Comparison of ENCODE assay signal across 27 mouse cellular contexts in genomic region chr5:116290584-116290983, GRCm38 (mm10). TPM values are rescaled to one million over a fixed set of nuclear protein-coding genes. Genes with fewer than 3 reads are reported as not detected.
DNase-seq lines count a peak whose midpoint lies in the region; ATAC-seq and TF ChIP-seq lines count a peak whose summit lies in the region.
"Had no signal": no experiment of that assay in that cellular context is flagged by ENCODE, and none has a peak within 500 bp of the region (broad histone marks: within the 10 kb centered on the region; RNA-seq: fewer than 3 reads in every experiment).

No protein-coding gene starts in this region.

- intact Hi-C loops in left cerebral cortex, postnatal 25 days (cut with DNase I), result no loop called here

- no peak overlapping the region for H3K9ac ChIP-seq in lung, embryonic 14.5 days
- no peak overlapping the region for H3K9ac ChIP-seq in midbrain, postnatal 0 days (replicated peaks; ENCODE audit: low read length, poor library complexity, severe bottlenecking)
- H3K9ac ChIP-seq in midbrain, embryonic 11.5 days (ENCODE audit: low read length), result no peak overlapping the region
- H3K9ac ChIP-seq: embryonic facial prominence, embryonic 12.5 days; embryonic facial prominence, embryonic 15.5 days; forebrain, postnatal 0 days; hindbrain, embryonic 12.5 days; hindbrain, embryonic 15.5 days had no signal

- no peaks in the 10 kb centered on the region for H3K9me3 ChIP-seq in lung, embryonic 14.5 days (ENCODE audit: low read depth, low read length)
- H3K9me3 ChIP-seq in midbrain, postnatal 0 days (ENCODE audit: low read length), result no peaks in the 10 kb centered on the region
- no peaks in the 10 kb centered on the region for H3K9me3 ChIP-seq in midbrain, embryonic 11.5 days (ENCODE audit: control insufficient read depth, low read length)
- H3K9me3 ChIP-seq: embryonic facial prominence, embryonic 12.5 days; embryonic facial prominence, embryonic 15.5 days; hindbrain, embryonic 12.5 days; hindbrain, embryonic 15.5 days had no signal

- 82% methylated on average over 5 of the region's 5 CpGs for WGBS in lung, embryonic 14.5 days
- whole genome bisulfite sequencing in midbrain, postnatal 0 days, result 88% methylated on average over 5 of the region's 5 CpGs
- 85% methylated on average over 5 of the region's 5 CpGs for WGBS in midbrain, embryonic 11.5 days

- H3K27ac ChIP-seq in lung, embryonic 14.5 days (ENCODE audit: low read depth), result no peak overlapping the region
- no peak overlapping the region for H3K27ac ChIP-seq in midbrain, postnatal 0 days (ENCODE audit: low read depth, low read length)
- H3K27ac ChIP-seq in midbrain, embryonic 11.5 days (ENCODE audit: low read depth, low read length), result no peak overlapping the region
- H3K27ac ChIP-seq: embryonic facial prominence, embryonic 12.5 days; embryonic facial prominence, embryonic 15.5 days; gastrocnemius, adult 2 months; hindbrain, embryonic 15.5 days had no signal

- no peak overlapping the region for H3K4me3 ChIP-seq in lung, embryonic 14.5 days (ENCODE audit: low read depth, low read length)
- no peak overlapping the region for H3K4me3 ChIP-seq in midbrain, postnatal 0 days (ENCODE audit: low read depth, low read length)
- no peak overlapping the region for H3K4me3 ChIP-seq in midbrain, embryonic 11.5 days (ENCODE audit: low read depth, low read length)
- H3K4me3 ChIP-seq: embryonic facial prominence, embryonic 12.5 days; embryonic facial prominence, embryonic 15.5 days; gastrocnemius, adult 2 months; hindbrain, embryonic 15.5 days had no signal

- peaks cover 12% of the 10 kb centered on the region for H3K4me1 ChIP-seq in lung, embryonic 14.5 days (ENCODE audit: insufficient read depth)
- peaks cover 10% of the 10 kb centered on the region; the same call in 1 of the 2 replicates for H3K4me1 ChIP-seq in midbrain, postnatal 0 days (ENCODE audit: insufficient read depth, low read length)
- H3K4me1 ChIP-seq in midbrain, embryonic 11.5 days (ENCODE audit: control insufficient read depth, insufficient read depth, low read length), result peaks cover 22% of the 10 kb centered on the region

- no peak for ATAC-seq in lung, embryonic 14.5 days (ENCODE audit: insufficient read depth)
- ATAC-seq in midbrain, postnatal 0 days (ENCODE audit: low FRiP score), result no peak
- ATAC-seq in midbrain, embryonic 11.5 days (ENCODE audit: low FRiP score), result no peak
- ATAC-seq: activated CD4-positive, CD25-positive, alpha-beta regulatory T cell, adult 4 months; forebrain, embryonic 14.5 days; forebrain, postnatal 0 days had no signal

- H3K27me3 ChIP-seq in lung, embryonic 14.5 days (ENCODE audit: insufficient read depth, low read length), result no peaks in the 10 kb centered on the region
- H3K27me3 ChIP-seq in midbrain, postnatal 0 days (ENCODE audit: insufficient read depth, low read length), result no peaks in the 10 kb centered on the region
- no peaks in the 10 kb centered on the region for H3K27me3 ChIP-seq in midbrain, embryonic 11.5 days (ENCODE audit: control insufficient read depth, insufficient read depth, low read length)
- H3K27me3 ChIP-seq: CH12.LX; embryonic facial prominence, embryonic 12.5 days; embryonic facial prominence, embryonic 15.5 days; hindbrain, embryonic 12.5 days; hindbrain, embryonic 15.5 days had no signal

- DNase-seq in lung, embryonic 14.5 days, result no peak
- DNase-seq in lung, postnatal 25 days (ENCODE audit: low spot score), result no peak
- DNase-seq in midbrain, postnatal 0 days (ENCODE audit: low spot score), result no peak
- no peak for DNase-seq in midbrain, embryonic 11.5 days (ENCODE audit: low spot score, missing footprints)
- peak; percentile 48 for DNase-seq in ES-CJ7 (ENCODE audit: low read depth, low spot score)
- no peak for DNase-seq in brain, embryonic 14.5 days (ENCODE audit: low read depth)
- no peak for DNase-seq in spleen, postnatal 10 days (ENCODE audit: low spot score in 2 of 2)
- no peak for DNase-seq in left cerebral cortex, postnatal 25 days (ENCODE audit: low spot score in 2 of 2)
- DNase-seq: adrenal gland, adult 8-10 months; adrenal gland, postnatal 25 days; B cell, adult 2 months; cerebellum, adult 18-20 months; cerebellum, adult 9-11 months; cerebellum, postnatal 25 days; forebrain, postnatal 0 days; gastrocnemius, adult 2 months; gastrocnemius, postnatal 14 days; heart, adult 11 months had no signal

- TF ChIP-seq CTCF in lung, embryonic 14.5 days (IDR thresholded peaks at IDR 0.05; ENCODE audit: low read depth), result peak; percentile 10; the same call in 1 of the 2 replicates
- TF ChIP-seq CTCF in midbrain, postnatal 0 days (IDR thresholded peaks at IDR 0.05), result peak; percentile 25; the same call in 1 of the 2 replicates
- TF ChIP-seq CTCF in brain, embryonic 14.5 days (IDR thresholded peaks at IDR 0.05; ENCODE audit: borderline replicate concordance, extremely low read depth, insufficient read depth, insufficient read length), result peak; percentile 21; the same call in 1 of the 2 replicates

- no peak for TF ChIP-seq POLR2A in brain, embryonic 14.5 days (IDR thresholded peaks at IDR 0.05; ENCODE audit: borderline replicate concordance, extremely low read depth, insufficient read depth, insufficient read length, poor library complexity, severe bottlenecking)

- H3K36me3 ChIP-seq in lung, embryonic 14.5 days (ENCODE audit: insufficient read depth), result no peaks in the 10 kb centered on the region
- no peaks in the 10 kb centered on the region for H3K36me3 ChIP-seq in midbrain, postnatal 0 days (ENCODE audit: insufficient read depth, low read length)
- no peaks in the 10 kb centered on the region for H3K36me3 ChIP-seq in midbrain, embryonic 11.5 days (ENCODE audit: control insufficient read depth, insufficient read depth, low read length)
- H3K36me3 ChIP-seq: embryonic facial prominence, embryonic 12.5 days; embryonic facial prominence, embryonic 15.5 days; hindbrain, embryonic 12.5 days; hindbrain, embryonic 15.5 days had no signal

- no peak overlapping the region for H3K4me2 ChIP-seq in lung, embryonic 14.5 days
- H3K4me2 ChIP-seq in midbrain, postnatal 0 days (ENCODE audit: low read depth, low read length, poor library complexity, severe bottlenecking), result no peak overlapping the region
- no peak overlapping the region for H3K4me2 ChIP-seq in midbrain, embryonic 11.5 days

RNA-seq across cellular contexts. Expression of gene Ccdc60, which starts 1.8 kb away (rescaled TPM):
- polyA plus RNA-seq in lung, embryonic 14.5 days (2014; fragmentation: Nextera tagmentation; extraction: Ambion mirVana), result 0.57 and 1.0 TPM in 2 replicates
- 1.8 and 2.2 TPM in 2 replicates for total RNA-seq in midbrain, postnatal 0 days (2014; rRNA removed)
- polyA plus RNA-seq in midbrain, postnatal 0 days (2015; fragmentation: Nextera tagmentation; extraction: Ambion mirVana), result 2.5 and 2.6 TPM in 2 replicates
- polyA plus RNA-seq in midbrain, embryonic 11.5 days (2014; fragmentation: Nextera tagmentation; extraction: Ambion mirVana), result 1.9 and 2.7 TPM in 2 replicates
- 1.2 and 2.7 TPM in 2 replicates for polyA plus RNA-seq in brain, embryonic 14.5 days (2012; rRNA removed)
- under 1 TPM; 0.14 to 0.16 TPM for total RNA-seq in left cerebral cortex, postnatal 25 days (2021)
- total RNA-seq: adrenal gland, adult 8-10 months; adrenal gland, postnatal 25 days; CH12.LX; gastrocnemius, adult 2 months; gastrocnemius, postnatal 14 days; heart, adult 8-10 months; heart, postnatal 25 days had no signal
- polyA plus RNA-seq: activated CD4-positive, CD25-positive, alpha-beta regulatory T cell, adult 4 months had no signal
